Mouse (Mus musculus) lung, postnatal 0 days (tissue): ENCODE results near the gene Ncln.

ENCODE experiments used
- CTCF ChIP-seq: IDR thresholded peaks from 2 replicates; pipeline ENCODE4 v1.5.1; 2016; ENCODE audit warnings: antibody characterized with exemption, mild to moderate bottlenecking
- EP300 ChIP-seq: IDR thresholded peaks from 2 replicates; pipeline ENCODE4 v1.6.1; 2016; ENCODE audit warnings: antibody characterized with exemption, mild to moderate bottlenecking, control low read depth

DNA sequence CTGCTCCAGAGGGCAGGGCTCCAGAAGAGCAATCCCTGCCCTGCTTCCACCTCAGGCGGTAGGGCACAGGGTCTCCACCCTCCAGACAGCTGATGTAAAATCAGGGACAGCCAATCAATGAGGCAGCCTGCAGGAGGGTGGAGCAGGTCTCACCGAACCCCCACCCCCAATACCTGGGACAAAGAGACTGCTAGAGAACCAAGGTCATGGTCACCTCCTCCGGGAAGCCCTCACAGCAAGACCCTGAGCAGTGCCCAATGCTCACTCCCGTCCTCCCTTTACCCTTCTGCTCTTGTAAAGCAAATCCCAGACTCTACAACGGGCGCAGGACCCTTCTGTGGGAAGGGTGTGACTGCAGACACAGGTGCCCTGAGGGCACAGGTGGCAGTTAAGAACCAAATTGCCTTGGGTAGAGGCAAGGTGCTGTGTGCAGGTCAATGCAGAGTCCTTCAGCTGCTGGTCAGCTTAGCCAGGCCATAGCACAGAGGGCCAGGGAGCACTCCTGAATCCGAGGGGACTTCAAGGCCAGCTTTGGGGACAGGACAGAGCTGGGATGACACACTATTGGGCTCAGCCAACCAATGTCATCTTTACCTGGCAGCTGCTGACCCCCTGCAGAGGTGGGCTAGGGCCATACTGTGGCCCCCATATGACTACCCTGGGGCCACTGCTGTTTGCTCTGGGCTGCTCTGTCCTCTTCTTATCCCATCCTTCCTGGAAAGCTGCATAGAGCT lies 46.7 kb upstream of the Ncln start:
- TF ChIP-seq CTCF (no peak), EP300 (no peak)
